Mouse (Mus musculus) lung, postnatal 0 days (tissue): ENCODE results near the gene Gps2.

Experiments used
- CTCF ChIP-seq: IDR thresholded peaks from 2 replicates; pipeline ENCODE4 v1.5.1; 2016; ENCODE audit warnings: antibody characterized with exemption, mild to moderate bottlenecking
- EP300 ChIP-seq: IDR thresholded peaks from 2 replicates; pipeline ENCODE4 v1.6.1; 2016; ENCODE audit warnings: antibody characterized with exemption, mild to moderate bottlenecking, control low read depth

DNA sequence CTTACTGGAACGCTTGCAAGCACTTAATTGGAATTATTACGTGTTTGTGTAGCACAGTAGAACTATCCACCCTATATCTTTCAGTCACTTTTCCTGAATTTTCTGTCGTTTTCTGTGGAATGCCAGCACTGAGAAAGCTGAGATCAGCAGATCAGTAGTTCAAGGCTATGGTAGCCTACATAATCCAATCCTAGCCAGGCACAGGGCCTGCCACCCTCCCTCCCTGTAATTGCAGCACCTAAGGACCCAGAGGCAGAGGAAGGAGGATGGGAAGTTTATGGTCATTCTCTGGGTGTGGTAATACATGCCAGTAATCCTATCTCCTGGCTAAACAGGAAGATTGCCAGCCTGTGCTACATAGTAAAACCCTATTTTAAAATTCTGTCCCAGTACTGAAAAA, 9.1 kb downstream of the Gps2 start:
- TF ChIP-seq CTCF (no peak), EP300 (no peak)
